Mouse (Mus musculus): Measurements from ENCODE around the gene Clip4. TPM values are rescaled to one million over a fixed set of nuclear protein-coding genes. Genes with fewer than 3 reads are reported as not detected.

Clip4 gene
- polyA plus RNA-seq, 1 experiment from 2014 or later = 15.3 TPM

DNA sequence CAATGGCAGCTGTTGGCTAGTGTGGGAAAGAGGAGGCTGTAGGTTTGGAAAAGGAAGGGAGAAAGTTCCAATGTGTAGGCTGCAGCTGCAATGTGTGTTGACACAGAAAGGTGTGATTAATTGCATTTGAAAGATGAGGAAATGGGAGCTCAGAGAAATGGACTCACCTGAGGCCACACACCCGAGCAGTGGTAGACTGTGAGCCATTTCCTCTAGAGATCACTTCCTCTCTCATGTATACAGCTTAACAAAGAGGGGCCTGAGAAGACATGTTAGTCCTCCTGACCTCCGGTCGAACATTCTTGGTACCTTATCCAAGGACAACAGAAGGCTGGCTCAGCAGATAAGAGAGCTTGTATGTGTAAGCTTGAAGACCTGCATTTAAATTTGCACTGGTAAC, 144.9 kb downstream of the Clip4 start:
- no peak overlapping the region for H3K27ac ChIP-seq (replicated peaks; ENCODE audit: low read depth, low read length)
- no peaks in the 10 kb centered on the region for H3K36me3 ChIP-seq (ENCODE audit: control insufficient read depth, insufficient read depth, low read length)
- no peak overlapping the region for H3K9ac ChIP-seq (ENCODE audit: low read depth, low read length)
- WGBS = 50% methylated on average over 3 of the region's 3 CpGs
- no peak overlapping the region for H3K4me2 ChIP-seq (ENCODE audit: low read depth, low read length)
- no peak for DNase-seq (ENCODE audit: low spot score)
- no peaks in the 10 kb centered on the region for H3K27me3 ChIP-seq (replicated peaks; ENCODE audit: control insufficient read depth, insufficient read depth, low read length)
- H3K4me1 ChIP-seq (ENCODE audit: control insufficient read depth, insufficient read depth, low read length) = no peaks in the 10 kb centered on the region
- no peak overlapping the region for H3K4me3 ChIP-seq (ENCODE audit: low read depth, low read length)
- H3K9me3 ChIP-seq (ENCODE audit: control insufficient read depth, low read length) = no peaks in the 10 kb centered on the region
- ATAC-seq (ENCODE audit: low read depth) = no peak

Other genes with a start within 250 kb of the Clip4 start
- 30.2 and 37.6 TPM in 2 replicates for gene Ndc80, start 241.6 kb upstream of the Clip4 start, polyA plus RNA-seq (2014; fragmentation: Nextera tagmentation; extraction: Ambion mirVana)
- gene Spdya, start 216.4 kb upstream of the Clip4 start, polyA plus RNA-seq (2014; fragmentation: Nextera tagmentation; extraction: Ambion mirVana) = 0.29 and 1.0 TPM in 2 replicates
- gene Wdr43, start 152.6 kb upstream of the Clip4 start, polyA plus RNA-seq (2014; fragmentation: Nextera tagmentation; extraction: Ambion mirVana) = 80.0 and 85.1 TPM in 2 replicates
- gene Togaram2, start 95.2 kb upstream of the Clip4 start, polyA plus RNA-seq (2014; fragmentation: Nextera tagmentation; extraction: Ambion mirVana) = 0.62 and 0.93 TPM in 2 replicates
- not detected in 2 replicates for gene Pcare, start 15.6 kb upstream of the Clip4 start, polyA plus RNA-seq (2014; fragmentation: Nextera tagmentation; extraction: Ambion mirVana)

Data from embryonic facial prominence, embryonic 14.5 days (tissue).